Mouse (Mus musculus): ENCODE measurements around the gene Tbc1d8. TPM values are rescaled to one million over a fixed set of nuclear protein-coding genes. Genes with fewer than 3 reads are reported as not detected.

Tbc1d8 gene
- total and polyA plus RNA-seq, 3 experiments: 0.16 to 1.4 (median 0.81) TPM

DNA sequence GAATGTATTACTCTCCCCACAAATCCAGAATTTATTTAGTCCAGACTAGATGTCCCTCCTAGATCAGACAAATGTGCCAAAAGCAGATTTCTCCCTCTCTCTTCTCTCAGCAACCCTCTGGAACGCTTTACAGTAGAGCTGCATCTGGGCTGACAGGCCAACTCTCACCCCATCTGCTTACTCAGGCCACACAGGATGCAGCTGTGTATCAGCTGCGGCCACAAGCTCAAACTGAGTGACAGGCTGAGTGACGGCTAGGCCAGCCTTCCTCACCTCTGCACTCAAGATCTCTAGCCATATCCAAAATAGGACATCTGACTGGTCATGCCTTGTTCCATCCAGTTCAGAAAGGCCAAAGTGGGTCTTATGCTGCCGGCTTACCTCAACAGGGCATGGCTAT is 82.2 kb downstream of the Tbc1d8 start:
- Histone ChIP-seq H3K4me2 (ENCODE audit: insufficient read depth, low read depth, poor library complexity, severe bottlenecking) (no peak overlapping the region), H3K4me3 (replicated peaks in 1 of 3; ENCODE audit: low read depth in 2 of 3, low read length in 2 of 3, poor library complexity in 1 of 3) (no peak overlapping the region), H3K36me3 (replicated peaks in 1 of 2; ENCODE audit: control insufficient read depth in 1 of 2, insufficient read depth in 1 of 2, low read length in 1 of 2) (no peaks in the 10 kb centered on the region), H3K27me3 (replicated peaks) (no peaks in the 10 kb centered on the region), H3K79me2 (replicated peaks; ENCODE audit: control insufficient read depth, extremely low read depth, insufficient read depth, poor library complexity, severe bottlenecking) (no peaks in the 10 kb centered on the region), H3K9me3 (replicated peaks; ENCODE audit: low read length) (peaks cover 4% of the 10 kb centered on the region), H3K9ac (ENCODE audit: insufficient read depth, low read depth) (no peak overlapping the region), H3K4me1 (ENCODE audit: control insufficient read depth in 1 of 2, insufficient read depth in 2 of 2) (peaks cover 0 to 26% of the 10 kb centered on the region in 2 experiments; a peak in 2 of 4 replicates), H3K27ac (ENCODE audit: insufficient read depth, low read depth) (no peak overlapping the region)
- DNase-seq (ENCODE audit: extremely low read depth): no peak
- dilution Hi-C loops (cut with MboI; ENCODE audit: extremely low pct_ligation_motif_present, extremely low pct_unique_long_range_greater_than_20kb, low sequenced_read_pairs): no loop called here
- TF ChIP-seq MAFK (IDR thresholded peaks at IDR 0.05; ENCODE audit: insufficient replicate concordance, low read length) (no peak), SIN3A (IDR thresholded peaks at IDR 0.05; ENCODE audit: low read length) (peak; percentile 35; the same call in 1 of the 2 replicates), ETS1 (conservative IDR thresholded peaks at IDR 0.05; ENCODE audit: low read depth, low read length) (peak; percentile 88), TCF12 (IDR thresholded peaks at IDR 0.05; ENCODE audit: low read depth, low read length) (peak; percentile 69; the same call in 1 of the 2 replicates)
- in situ Hi-C loops (cut with MboI; ENCODE audit: low pct_ligation_motif_present, low pct_unique_long_range_greater_than_20kb, low sequenced_read_pairs): no loop called here

GRCm38 (mm10) chr1:39394650-39395049 is 83.9 kb downstream of the Tbc1d8 start:
- no peak overlapping the region for H3K9ac ChIP-seq (ENCODE audit: insufficient read depth, low read depth)
- no peak overlapping the region for H3K27ac ChIP-seq (ENCODE audit: insufficient read depth, low read depth)
- dilution Hi-C loops (cut with MboI; ENCODE audit: extremely low pct_ligation_motif_present, extremely low pct_unique_long_range_greater_than_20kb, low sequenced_read_pairs) (no loop called here), in situ Hi-C loops (cut with MboI; ENCODE audit: low pct_ligation_motif_present, low pct_unique_long_range_greater_than_20kb, low sequenced_read_pairs) (loop anchor here (5.0 kb wide), 1 partner anchor 108 kb away; no protein-coding TSS in a partner anchor)
- TF ChIP-seq NELFE (IDR thresholded peaks at IDR 0.05; ENCODE audit: low read depth, low read length) (no peak), POLR2AphosphoS2 (IDR thresholded peaks at IDR 0.05; ENCODE audit: low read depth, low read length) (no peak), ZC3H11A (IDR thresholded peaks at IDR 0.05; ENCODE audit: low read depth, low read length) (no peak), SIN3A (IDR thresholded peaks at IDR 0.05; ENCODE audit: low read length) (no peak), JUND (conservative IDR thresholded peaks at IDR 0.05; ENCODE audit: low read depth, low read length) (no peak)
- DNase-seq (ENCODE audit: extremely low read depth): no peak
- no peaks in the 10 kb centered on the region for H3K79me2 ChIP-seq (replicated peaks; ENCODE audit: control insufficient read depth, extremely low read depth, insufficient read depth, poor library complexity, severe bottlenecking)
- no peak overlapping the region for H3K4me3 ChIP-seq (replicated peaks in 1 of 3; ENCODE audit: low read depth in 2 of 3, low read length in 2 of 3, poor library complexity in 1 of 3)
- peaks cover 0 to 14% of the 10 kb centered on the region in 2 experiments; a peak in 2 of 4 replicates for H3K4me1 ChIP-seq (ENCODE audit: control insufficient read depth in 1 of 2, insufficient read depth in 2 of 2)
- H3K9me3 ChIP-seq (replicated peaks; ENCODE audit: low read length): peaks cover 4% of the 10 kb centered on the region
- no peak overlapping the region for H3K4me2 ChIP-seq (ENCODE audit: insufficient read depth, low read depth, poor library complexity, severe bottlenecking)
- H3K27me3 ChIP-seq (replicated peaks): no peaks in the 10 kb centered on the region
- H3K36me3 ChIP-seq (replicated peaks in 1 of 2; ENCODE audit: control insufficient read depth in 1 of 2, insufficient read depth in 1 of 2, low read length in 1 of 2): no peaks in the 10 kb centered on the region

- Histone ChIP-seq H3K79me2 (replicated peaks; ENCODE audit: control insufficient read depth, extremely low read depth, insufficient read depth, poor library complexity, severe bottlenecking) (no peaks in the 10 kb centered on the region), H3K36me3 (replicated peaks in 1 of 2; ENCODE audit: control insufficient read depth in 1 of 2, insufficient read depth in 1 of 2, low read length in 1 of 2) (no peaks in the 10 kb centered on the region), H3K9me3 (replicated peaks; ENCODE audit: low read length) (peaks cover 4% of the 10 kb centered on the region), H3K9ac (ENCODE audit: insufficient read depth, low read depth) (no peak overlapping the region), H3K27me3 (replicated peaks) (no peaks in the 10 kb centered on the region), H3K4me1 (ENCODE audit: control insufficient read depth in 1 of 2, insufficient read depth in 2 of 2) (peaks cover 0 to 14% of the 10 kb centered on the region in 2 experiments; a peak in 2 of 4 replicates), H3K4me3 (replicated peaks in 1 of 3; ENCODE audit: low read depth in 2 of 3, low read length in 2 of 3, poor library complexity in 1 of 3) (no peak overlapping the region), H3K27ac (ENCODE audit: insufficient read depth, low read depth) (no peak overlapping the region), H3K4me2 (ENCODE audit: insufficient read depth, low read depth, poor library complexity, severe bottlenecking) (no peak overlapping the region)
- no peak for TF ChIP-seq TBP (conservative IDR thresholded peaks at IDR 0.05; ENCODE audit: low read depth, low read length)
- no peak for TF ChIP-seq MAX (IDR thresholded peaks at IDR 0.05; ENCODE audit: low read length)
- no peak for TF ChIP-seq MYC (IDR thresholded peaks at IDR 0.05; ENCODE audit: low read depth, low read length)
- TF ChIP-seq MAFK (IDR thresholded peaks at IDR 0.05; ENCODE audit: insufficient replicate concordance, low read length): no peak
- TF ChIP-seq MAZ (IDR thresholded peaks at IDR 0.05; ENCODE audit: low read depth, low read length): no peak
- TF ChIP-seq POLR2AphosphoS2 (IDR thresholded peaks at IDR 0.05; ENCODE audit: low read depth, low read length): no peak
- no peak for TF ChIP-seq CHD1 (IDR thresholded peaks at IDR 0.05; ENCODE audit: low read depth, low read length)
- no peak for DNase-seq (ENCODE audit: extremely low read depth)
- dilution Hi-C loops (cut with MboI; ENCODE audit: extremely low pct_ligation_motif_present, extremely low pct_unique_long_range_greater_than_20kb, low sequenced_read_pairs): no loop called here
- in situ Hi-C loops (cut with MboI; ENCODE audit: low pct_ligation_motif_present, low pct_unique_long_range_greater_than_20kb, low sequenced_read_pairs): loop anchor here (5.0 kb wide), 1 partner anchor 108 kb away; no protein-coding TSS in a partner anchor
Measured at GRCm38 (mm10) chr1:39394096-39394495, 84.5 kb downstream of the Tbc1d8 start.

All from CH12.LX (cell line).